Mouse (Mus musculus): ENCODE measurements at regions not wholly inside any gene's neighbourhood (a gene's known extent, or its start where the extent isn't known, plus 50 kb on each side); places are given as distances from the start of the nearest gene placed in this dataset.

DNA sequence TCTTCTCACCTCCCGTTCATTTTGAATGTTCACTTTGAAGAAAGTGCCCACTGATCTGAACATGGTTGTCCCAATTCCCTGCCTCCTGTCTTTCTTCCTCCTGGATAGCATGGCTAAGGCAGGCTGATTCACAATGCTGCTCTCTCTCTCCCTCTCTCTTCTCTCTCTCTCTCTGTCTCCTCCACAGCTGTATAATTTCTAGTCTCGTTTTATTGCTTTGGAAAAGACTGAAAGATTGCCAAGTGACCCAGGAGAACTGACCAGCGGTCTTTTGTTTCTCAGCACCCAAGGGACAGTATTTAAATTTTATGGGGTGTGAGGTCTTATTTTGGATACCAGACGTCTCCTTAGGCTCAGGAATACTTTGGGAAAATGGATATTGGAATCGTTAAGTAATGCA lies 143.1 kb upstream of the Fam241a start:
- no peak for ATAC-seq (ENCODE audit: extremely low read depth, insufficient number of reproducible peaks, low FRiP score, poor library complexity, severe bottlenecking)

- no peak for ATAC-seq (ENCODE audit: extremely low read depth, insufficient number of reproducible peaks, low FRiP score, poor library complexity, severe bottlenecking)
Observed at GRCm38 (mm10) chr3:128036538-128036937, 140.4 kb upstream of the Fam241a start.

- ATAC-seq (ENCODE audit: extremely low read depth, insufficient number of reproducible peaks, low FRiP score, poor library complexity, severe bottlenecking) = no peak
Observed at GRCm38 (mm10) chr3:128030352-128030751, 134.2 kb upstream of the Fam241a start.

- ATAC-seq (ENCODE audit: extremely low read depth, insufficient number of reproducible peaks, low FRiP score, poor library complexity, severe bottlenecking) = no peak
Observed at GRCm38 (mm10) chr3:128029565-128029915, 133.4 kb upstream of the Fam241a start.

DNA sequence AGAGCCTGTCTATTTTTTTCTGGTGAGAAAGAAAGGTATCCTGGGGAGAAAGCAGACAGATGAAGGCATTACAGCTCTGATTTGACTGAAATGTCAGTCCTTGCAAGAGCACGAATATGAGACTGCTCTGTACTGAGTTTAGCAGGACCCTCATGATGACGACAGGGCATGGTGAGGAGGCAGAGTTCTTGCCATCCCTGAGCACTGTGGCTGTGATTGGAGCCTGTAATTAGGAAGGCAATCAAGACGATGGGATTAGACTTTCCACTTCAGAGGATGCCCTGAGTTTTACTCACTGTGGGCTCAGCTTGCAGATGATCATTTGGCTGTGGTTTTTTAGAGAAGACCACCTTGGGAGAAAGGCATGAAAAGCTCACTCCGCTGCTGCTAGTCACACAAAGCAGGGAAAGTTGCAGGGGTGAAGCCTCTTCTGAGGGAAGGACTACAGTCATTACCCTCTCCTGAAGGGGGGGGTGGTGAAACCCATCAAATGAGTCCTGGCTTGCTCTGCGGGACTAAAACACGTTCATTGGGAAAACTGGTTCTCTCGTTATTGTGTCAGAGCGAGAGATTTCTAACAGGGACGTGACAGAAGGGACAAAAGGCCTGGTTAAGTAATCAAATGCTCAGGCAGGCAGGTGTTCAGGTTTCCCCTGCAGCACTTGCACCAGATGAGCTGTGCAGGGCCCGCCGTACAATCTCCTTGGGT lies 132.9 kb upstream of the Fam241a start:
- no peak for ATAC-seq (ENCODE audit: extremely low read depth, insufficient number of reproducible peaks, low FRiP score, poor library complexity, severe bottlenecking)

- ATAC-seq (ENCODE audit: extremely low read depth, insufficient number of reproducible peaks, low FRiP score, poor library complexity, severe bottlenecking) = no peak
Observed at GRCm38 (mm10) chr3:128024856-128025255, 128.7 kb upstream of the Fam241a start.

DNA sequence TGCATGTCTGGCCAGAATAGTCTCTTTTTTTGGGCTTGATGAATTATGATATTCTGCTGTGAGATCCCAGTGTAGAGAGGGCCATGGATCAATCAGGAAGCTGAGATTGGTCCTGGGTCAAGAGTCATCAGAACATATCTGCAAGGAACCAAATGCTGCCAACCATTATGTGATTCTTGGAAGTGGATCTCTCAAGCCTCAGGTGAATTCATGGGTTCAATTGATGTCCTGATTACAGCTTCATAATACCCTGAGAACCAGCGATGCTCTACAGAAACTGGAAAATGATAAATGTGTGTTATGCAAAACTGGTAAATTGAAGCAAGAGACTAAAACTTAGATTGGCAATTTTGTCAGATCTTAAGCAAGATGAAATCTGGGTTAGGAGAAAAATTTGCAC lies 118.8 kb upstream of the Fam241a start:
- ATAC-seq (ENCODE audit: extremely low read depth, insufficient number of reproducible peaks, low FRiP score, poor library complexity, severe bottlenecking) = no peak

DNA sequence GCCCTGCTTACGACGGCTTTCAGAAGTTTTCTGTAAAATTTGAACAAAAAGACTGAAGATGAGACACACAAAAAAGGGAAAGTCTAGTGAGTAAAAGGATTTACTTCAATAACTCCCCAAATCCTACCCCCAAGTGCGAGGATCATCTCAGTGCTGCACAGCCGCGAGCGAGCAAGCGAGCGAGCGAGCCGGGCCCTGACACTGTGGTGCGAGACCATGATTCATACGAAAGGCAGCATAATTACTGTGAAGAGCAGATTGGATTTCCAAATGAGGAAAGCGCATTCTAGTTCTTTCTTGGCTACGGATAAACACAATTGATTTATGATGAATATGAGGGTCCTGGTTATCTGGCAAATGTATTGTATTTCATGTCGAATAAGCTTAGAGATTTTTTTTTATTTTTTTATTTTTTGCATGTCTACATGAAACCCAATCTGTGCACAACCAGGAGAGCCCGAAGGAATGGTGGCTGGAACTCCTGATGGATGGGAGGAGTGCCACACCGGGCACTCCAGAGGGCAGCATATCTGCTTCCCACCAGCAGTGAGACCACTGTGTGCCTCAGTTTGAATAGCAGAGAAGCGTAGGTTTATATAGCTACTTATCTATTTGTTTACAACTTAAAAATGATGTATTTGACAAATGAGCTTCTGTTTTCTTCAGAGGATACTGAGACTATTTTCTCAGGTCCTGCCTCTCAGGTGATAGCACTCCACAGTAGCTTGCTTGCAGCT lies 106.9 kb upstream of the Fam241a start:
- ATAC-seq (ENCODE audit: extremely low read depth, insufficient number of reproducible peaks, low FRiP score, poor library complexity, severe bottlenecking) = no peak

GRCm38 (mm10) chr3:128001924-128002501 lies 105.9 kb upstream of the Fam241a start:
- ATAC-seq (ENCODE audit: extremely low read depth, insufficient number of reproducible peaks, low FRiP score, poor library complexity, severe bottlenecking) = no peak

GRCm38 (mm10) chr3:127995678-127996077 lies 99.6 kb upstream of the Fam241a start:
- ATAC-seq (ENCODE audit: extremely low read depth, insufficient number of reproducible peaks, low FRiP score, poor library complexity, severe bottlenecking) = no peak

DNA sequence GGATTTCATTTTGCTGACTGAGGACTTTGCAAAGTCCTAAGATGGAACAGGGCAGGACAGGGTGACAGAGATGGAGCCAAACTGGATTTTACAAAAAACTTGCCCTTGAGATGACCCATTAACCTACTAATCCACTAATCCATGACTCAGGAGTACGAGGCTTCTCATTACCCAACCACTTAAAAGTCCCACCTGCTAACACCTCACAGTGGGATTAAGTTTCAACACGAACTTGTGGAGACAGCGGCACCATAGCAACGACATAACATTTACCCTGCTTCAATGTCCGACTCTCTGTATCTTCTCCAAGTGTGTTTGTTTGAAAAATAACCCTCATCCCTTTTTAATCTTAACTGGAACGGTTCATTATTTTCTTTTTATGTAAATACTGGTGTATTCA lies 91.5 kb upstream of the Fam241a start:
- ATAC-seq (ENCODE audit: extremely low read depth, insufficient number of reproducible peaks, low FRiP score, poor library complexity, severe bottlenecking) = no peak

DNA sequence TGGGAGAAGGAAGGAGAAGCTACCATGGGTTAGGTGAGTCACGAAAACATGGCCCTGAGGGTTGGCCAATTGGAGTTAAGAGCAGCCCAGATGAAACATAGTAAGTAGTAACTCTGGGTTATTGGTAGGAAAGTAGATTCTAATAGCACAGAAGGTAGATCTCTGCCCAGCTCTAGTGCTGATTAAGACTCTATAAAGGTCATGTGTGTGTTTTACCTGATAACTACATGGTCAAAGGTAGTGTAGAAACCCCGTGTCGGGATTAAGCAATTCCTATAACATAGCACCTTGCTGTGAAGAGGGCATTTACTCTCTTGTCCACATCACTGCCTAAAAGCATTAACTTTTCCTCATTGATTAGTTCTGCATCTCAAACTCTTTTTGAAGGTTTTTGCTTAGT lies 89.0 kb upstream of the Fam241a start:
- no peak for ATAC-seq (ENCODE audit: extremely low read depth, insufficient number of reproducible peaks, low FRiP score, poor library complexity, severe bottlenecking)

DNA sequence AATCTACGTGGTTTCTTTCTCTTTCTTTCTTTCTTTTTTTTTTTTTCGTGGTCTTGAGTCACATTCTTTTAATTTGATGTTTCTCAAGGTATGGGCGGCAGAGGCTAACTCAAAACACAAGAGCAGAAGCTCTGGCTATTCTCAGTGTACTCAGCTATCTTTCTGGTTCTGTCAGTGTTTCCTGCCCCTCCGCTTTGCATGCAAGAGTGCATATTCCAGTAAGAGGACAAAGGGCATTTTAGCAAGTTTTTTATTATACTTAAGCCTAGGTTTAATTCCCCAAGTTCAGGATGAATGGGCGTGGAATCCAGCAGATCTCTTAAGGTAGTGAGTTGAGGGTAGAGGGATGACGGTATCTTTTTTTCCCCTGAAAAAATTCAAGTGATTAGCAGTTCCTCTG lies 81.1 kb upstream of the Fam241a start:
- ATAC-seq (ENCODE audit: extremely low read depth, insufficient number of reproducible peaks, low FRiP score, poor library complexity, severe bottlenecking) = no peak

GRCm38 (mm10) chr3:127970891-127971290 lies 74.8 kb upstream of the Fam241a start:
- ATAC-seq (ENCODE audit: extremely low read depth, insufficient number of reproducible peaks, low FRiP score, poor library complexity, severe bottlenecking) = no peak

- no peak for ATAC-seq (ENCODE audit: extremely low read depth, insufficient number of reproducible peaks, low FRiP score, poor library complexity, severe bottlenecking)
Observed at GRCm38 (mm10) chr3:127967170-127967569, 71.0 kb upstream of the Fam241a start.

GRCm38 (mm10) chr3:127966214-127966613 lies 70.1 kb upstream of the Fam241a start:
- no peak for ATAC-seq (ENCODE audit: extremely low read depth, insufficient number of reproducible peaks, low FRiP score, poor library complexity, severe bottlenecking)

- no peak for ATAC-seq (ENCODE audit: extremely low read depth, insufficient number of reproducible peaks, low FRiP score, poor library complexity, severe bottlenecking)
Observed at GRCm38 (mm10) chr3:127958919-127959684, 63.0 kb upstream of the Fam241a start.

DNA sequence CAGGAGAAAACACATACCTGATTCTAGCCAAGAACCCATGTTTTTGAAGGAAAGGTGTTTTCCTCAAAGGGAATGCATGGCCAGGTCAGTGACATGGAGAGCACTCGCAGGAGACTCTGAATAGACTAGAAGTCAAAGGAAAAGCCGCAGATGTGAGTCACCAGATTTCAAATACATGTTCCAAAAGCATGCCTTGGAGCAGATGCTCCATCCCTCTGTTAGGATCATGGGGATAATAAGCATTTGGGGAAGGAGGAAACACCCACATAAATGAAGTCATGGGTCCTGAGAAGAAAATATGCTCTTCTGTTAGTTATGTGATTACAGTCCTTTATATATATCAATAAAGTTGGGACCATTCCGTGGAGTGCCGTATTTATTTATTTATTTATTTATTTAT lies 58.7 kb upstream of the Fam241a start:
- no peak for ATAC-seq (ENCODE audit: extremely low read depth, insufficient number of reproducible peaks, low FRiP score, poor library complexity, severe bottlenecking)

DNA sequence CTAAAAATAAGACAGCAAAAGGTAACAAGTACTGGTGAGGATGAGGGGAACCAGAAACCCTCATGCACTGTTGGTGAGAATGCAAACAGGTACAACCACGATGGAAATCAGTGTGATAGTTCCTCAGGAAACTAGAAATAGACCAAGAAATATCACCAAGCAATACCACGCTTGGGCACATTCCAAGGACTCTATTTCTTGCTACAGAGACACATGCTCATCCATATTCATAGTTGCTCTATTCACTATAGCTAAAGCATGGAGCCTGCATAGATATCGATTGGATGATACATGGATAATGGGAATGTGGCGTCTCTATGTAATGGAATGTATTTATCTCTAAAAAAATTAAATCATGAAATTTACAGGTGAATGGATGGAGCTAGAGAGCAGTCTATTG lies 57.5 kb upstream of the Fam241a start:
- no peak for ATAC-seq (ENCODE audit: extremely low read depth, insufficient number of reproducible peaks, low FRiP score, poor library complexity, severe bottlenecking)

All from neutrophil, adult 5-6 weeks (primary cell).